Mouse (Mus musculus) adrenal gland, postnatal 0 days (tissue): ENCODE data around the gene Scn10a. TPM values are rescaled to one million over a fixed set of nuclear protein-coding genes. Genes with fewer than 3 reads are reported as not detected.

Source experiments
- polyA plus RNA-seq: library from polyadenylated mRNA; unstranded; fragments of >200 nt; fragmentation: Nextera tagmentation; extraction: Ambion mirVana; gene quantifications from 2 replicates; pipeline ENCODE4 v1.2.1, GENCODE M21; 2015

Gene Scn10a
- polyA plus RNA-seq, result 0.12 and 0.16 TPM in 2 replicates

GRCm38 (mm10) chr9:119719222-119719621 lies at the start of gene Scn10a:
Gene Scn10a, minus strand, starts transcription at chr9:119719322.

GRCm38 (mm10) chr9:119578636-119579438 lies 140.3 kb downstream of the Scn10a start, which contains the start of gene Scn5a:
Gene Scn5a, minus strand, starts transcription at chr9:119579016.

Other genes starting within 250 kb of the Scn10a start
- gene Scn5a, start 140.3 kb downstream of the Scn10a start, polyA plus RNA-seq, result 0.08 and 0.14 TPM in 2 replicates
- gene Scn11a, start 106.1 kb upstream of the Scn10a start, polyA plus RNA-seq, result 0.03 TPM in 2 replicates
- 24.1 and 28.8 TPM in 2 replicates for gene Wdr48, start 175.6 kb upstream of the Scn10a start, polyA plus RNA-seq
- 14.1 and 22.8 TPM in 2 replicates for gene Gorasp1, start 218.2 kb upstream of the Scn10a start, polyA plus RNA-seq
- gene Ttc21a, start 218.3 kb upstream of the Scn10a start, polyA plus RNA-seq, result 0.06 and 0.15 TPM in 2 replicates